Mouse (Mus musculus) thymus, adult 2 months (tissue): ENCODE measurements around the gene Acaca. TPM values are rescaled to one million over a fixed set of nuclear protein-coding genes. Genes with fewer than 3 reads are reported as not detected.
A peak's percentile ranks its signal among the peaks of the same experiment; 100 is the strongest.

Source experiments
- DNase-seq: peaks from one replicate; pipeline ENCODE4 v3.0.0; 2021
- H3K27ac ChIP-seq: fragments of 200-500 bp; 2 replicates; pipeline ENCODE4 v1.5.1; 2012; ENCODE audit warnings: low read length, control low read depth; ENCODE audit not compliant: control insufficient read depth, insufficient read depth
- H3K27me3 ChIP-seq: fragments of 200-500 bp; 2 replicates; pipeline ENCODE4 v1.6.1; 2012; ENCODE audit warnings: mild to moderate bottlenecking, low read length, moderate library complexity, mixed read lengths; ENCODE audit not compliant: control insufficient read depth, insufficient read depth
- H3K36me3 ChIP-seq: fragments of 200-500 bp; 2 replicates; pipeline ENCODE4 v1.6.1; 2012; ENCODE audit warnings: mild to moderate bottlenecking, low read length, moderate library complexity; ENCODE audit not compliant: control insufficient read depth, insufficient read depth
- H3K4me1 ChIP-seq: fragments of 200-500 bp; replicated peaks from 2 replicates; pipeline ENCODE4 v1.6.1; 2012; ENCODE audit warnings: low read length; ENCODE audit not compliant: control insufficient read depth, insufficient read depth
- H3K4me3 ChIP-seq: fragments of 200-500 bp; 2 replicates; pipeline ENCODE4 v1.5.1; 2012; ENCODE audit warnings: mild to moderate bottlenecking, low read length, control low read depth, moderate library complexity; ENCODE audit not compliant: control insufficient read depth, insufficient read depth
- CTCF ChIP-seq: fragments of 200-500 bp; IDR thresholded peaks from 2 replicates; pipeline ENCODE4 v1.5.1; 2012; ENCODE audit warnings: mild to moderate bottlenecking, control low read depth, low read length, moderate library complexity, borderline replicate concordance; ENCODE audit not compliant: control insufficient read depth, poor library complexity, insufficient read depth; ENCODE audit errors: extremely low read depth
- POLR2A ChIP-seq: fragments of 200-500 bp; IDR thresholded peaks from 2 replicates; pipeline ENCODE4 v1.6.1; 2012; ENCODE audit warnings: mild to moderate bottlenecking, low read length, control low read depth, moderate library complexity; ENCODE audit not compliant: control insufficient read depth, poor library complexity, insufficient read depth; ENCODE audit errors: extremely low read depth
- WGBS: fragments of 180-500 bp; shearing (Covaris S2); methylation state at CpG from one replicate; pipeline ENCODE4 v1.1.7; 2018; 5-methylcytosine and 5-hydroxymethylcytosine counted together
- polyA plus RNA-seq: library from polyadenylated mRNA; depleted of rRNA; stranded (reverse); fragments of >200 nt; gene quantifications from 2 replicates; pipeline ENCODE4 v1.2.3, GENCODE M21; 2012

The Acaca gene
- polyA plus RNA-seq, 1 experiment: 25.3 TPM

DNA sequence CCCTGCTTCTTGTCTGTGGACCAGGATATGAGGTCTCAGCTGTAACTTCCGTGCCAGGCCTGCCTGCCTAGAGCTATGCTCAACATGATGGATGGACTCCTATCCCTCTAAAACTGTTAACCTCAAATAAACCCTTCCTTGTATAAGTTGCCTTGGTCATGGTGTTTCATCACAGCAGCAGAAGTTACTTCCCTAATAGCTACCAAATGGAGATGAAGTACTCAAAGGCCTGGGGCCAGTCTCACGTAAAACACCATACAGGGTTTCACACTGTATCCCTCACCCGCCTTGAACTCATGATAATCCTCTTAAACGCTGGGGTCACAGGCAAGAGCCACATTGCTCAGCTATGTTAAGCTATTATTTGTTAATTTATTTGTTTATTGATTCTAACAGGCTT is 12.0 kb upstream of the Acaca start:
- Histone ChIP-seq H3K27me3 (no peaks in the 10 kb centered on the region), H3K36me3 (0 out of 2 replicates have a peak, but pooled peaks cover 11% of the 10 kb centered on the region), H3K4me1 (no peaks in the 10 kb centered on the region), H3K27ac (no peak overlapping the region), H3K4me3 (no peak overlapping the region)
- no peak for TF ChIP-seq POLR2A
- TF ChIP-seq CTCF: no peak
- no peak for DNase-seq
- WGBS: 94% methylated on average over 4 of the region's 4 CpGs

DNA sequence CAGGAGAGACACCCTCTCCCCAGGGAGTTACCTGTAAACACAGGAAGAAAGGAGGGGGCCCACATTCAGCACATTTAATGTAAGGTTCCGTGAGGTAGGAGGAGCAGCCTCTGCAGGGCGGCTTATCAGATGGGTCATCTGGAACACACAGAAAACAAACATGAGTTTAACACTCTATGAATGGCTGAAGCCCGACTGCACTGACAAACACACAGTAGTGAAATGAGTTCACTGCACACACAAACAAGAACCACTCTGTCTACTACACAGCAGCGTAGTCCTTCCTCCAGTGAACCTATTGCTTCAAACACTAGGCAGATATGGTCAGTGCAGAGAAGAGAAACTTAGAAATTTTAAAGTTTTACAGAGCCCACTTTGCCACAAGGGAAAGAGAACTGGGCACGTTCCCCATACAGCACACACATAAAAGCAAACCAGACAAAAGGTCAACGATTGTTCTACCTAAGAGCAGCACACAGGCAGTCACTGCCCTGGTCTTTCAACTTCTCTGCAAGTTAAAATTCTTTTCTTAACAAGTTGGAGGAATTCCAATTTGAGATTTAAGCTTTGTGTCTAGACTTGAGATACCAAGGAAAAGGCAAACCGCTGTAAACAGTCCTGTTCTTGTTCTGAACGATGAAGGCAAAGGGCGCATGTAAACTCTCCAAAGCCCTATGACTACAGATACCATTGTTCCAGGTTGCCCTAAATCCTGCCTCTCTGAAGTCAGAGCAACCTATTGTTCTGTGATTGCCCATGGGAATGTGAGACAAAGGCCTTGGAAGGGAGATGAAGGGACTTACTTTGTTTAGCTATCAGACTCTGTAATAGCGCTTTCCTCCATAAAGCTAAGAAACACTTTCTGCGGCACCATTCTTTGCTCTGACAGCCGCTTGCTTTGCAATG is 8.2 kb upstream of the Acaca start:
- no peaks in the 10 kb centered on the region for H3K27me3 ChIP-seq
- no peak overlapping the region for H3K27ac ChIP-seq
- H3K4me3 ChIP-seq: no peak overlapping the region
- H3K36me3 ChIP-seq: 0 out of 2 replicates have a peak, but pooled peaks cover 11% of the 10 kb centered on the region
- WGBS: 93% methylated on average over 12 of the region's 12 CpGs
- H3K4me1 ChIP-seq: no peaks in the 10 kb centered on the region
- no peak for DNase-seq
- TF ChIP-seq CTCF (no peak), POLR2A (no peak)

DNA sequence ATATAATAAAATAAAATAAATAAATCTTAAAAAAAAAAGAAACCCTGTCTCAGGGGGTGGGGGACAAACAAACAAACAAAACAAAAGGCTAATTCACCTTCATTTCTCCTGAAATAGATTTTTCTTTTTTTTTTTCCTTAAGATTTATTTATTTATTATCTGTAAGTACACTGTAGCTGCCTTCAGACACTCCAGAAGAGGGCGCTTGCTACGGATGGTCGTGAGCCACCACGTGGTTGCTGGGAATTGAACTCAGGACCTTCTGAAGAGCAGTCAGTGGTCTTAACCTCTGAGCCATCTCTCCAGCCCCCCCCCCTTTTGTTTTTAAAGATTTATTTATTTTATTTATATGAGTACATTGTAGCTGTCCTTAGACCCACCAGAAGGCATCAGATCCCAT is 1.5 kb upstream of the Acaca start:
- no peaks in the 10 kb centered on the region for H3K36me3 ChIP-seq
- H3K4me3 ChIP-seq: no peak overlapping the region
- DNase-seq: no peak
- peaks cover 4% of the 10 kb centered on the region for H3K4me1 ChIP-seq
- WGBS: 77% methylated on average over 4 of the region's 4 CpGs
- no peaks in the 10 kb centered on the region for H3K27me3 ChIP-seq
- H3K27ac ChIP-seq: no peak overlapping the region
- TF ChIP-seq POLR2A: no peak
- no peak for TF ChIP-seq CTCF

- DNase-seq: no peak
- TF ChIP-seq POLR2A (no peak), CTCF (no peak)
- WGBS: 9% methylated on average over 11 of the region's 11 CpGs
- Histone ChIP-seq H3K4me3 (peak overlapping the region; percentile 66), H3K27me3 (no peaks in the 10 kb centered on the region), H3K4me1 (peaks cover 4% of the 10 kb centered on the region), H3K36me3 (no peaks in the 10 kb centered on the region), H3K27ac (no peak overlapping the region)
These were observed 320 bp downstream of the Acaca start for GRCm38 (mm10) chr11:84129799-84130185.

DNA sequence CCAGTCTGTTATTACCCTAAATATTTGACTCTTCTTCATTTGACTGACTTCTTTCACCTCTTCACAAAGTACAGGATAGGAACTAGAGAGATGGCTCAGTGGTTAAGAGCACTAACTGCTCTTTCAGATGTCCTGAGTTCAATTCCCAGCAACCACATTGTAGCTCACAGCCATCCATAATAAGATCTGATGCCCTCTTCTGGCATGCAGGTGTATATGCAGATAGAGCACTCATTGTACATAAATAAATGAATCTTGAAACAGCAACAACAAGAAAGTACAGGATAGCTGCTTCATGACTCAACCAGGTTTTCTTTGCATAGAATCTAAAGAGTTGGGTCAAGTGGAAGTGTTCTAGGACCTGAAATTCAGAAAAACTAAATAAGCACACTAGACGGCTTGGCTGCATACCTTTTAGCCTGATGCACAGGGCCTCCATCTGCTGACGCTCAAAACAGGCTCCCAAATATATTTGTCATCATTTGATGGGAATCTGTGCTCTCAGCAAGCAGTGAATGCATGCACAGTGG is 4.9 kb downstream of the Acaca start:
- Histone ChIP-seq H3K4me3 (no peak overlapping the region), H3K27ac (no peak overlapping the region), H3K27me3 (no peaks in the 10 kb centered on the region), H3K4me1 (peaks cover 4% of the 10 kb centered on the region), H3K36me3 (no peaks in the 10 kb centered on the region)
- WGBS: 98% methylated on average over 2 of the region's 2 CpGs
- DNase-seq: no peak
- TF ChIP-seq POLR2A (no peak), CTCF (no peak)

DNA sequence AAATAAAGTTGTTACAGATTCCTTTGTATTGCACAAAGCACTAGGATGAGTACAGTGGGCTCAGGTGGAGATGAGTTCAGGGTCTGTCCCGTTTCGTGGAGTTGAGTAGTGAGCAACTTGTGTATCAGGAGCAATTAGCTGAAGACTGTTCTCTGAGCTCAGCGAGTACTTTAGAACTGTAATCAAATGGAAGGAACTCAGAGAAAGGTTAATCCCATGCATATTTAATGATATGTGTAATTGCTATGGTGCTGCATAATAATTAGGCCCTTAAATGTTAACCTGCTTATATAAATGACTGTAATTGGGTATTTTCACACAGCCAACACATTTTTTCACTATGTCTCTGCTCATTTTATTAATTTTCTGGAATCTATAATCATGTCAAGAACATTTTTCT is 7.0 kb downstream of the Acaca start:
- no peak for TF ChIP-seq POLR2A
- TF ChIP-seq CTCF: no peak
- 92% methylated on average over 3 of the region's 3 CpGs for WGBS
- no peaks in the 10 kb centered on the region for H3K36me3 ChIP-seq
- no peak for DNase-seq
- no peak overlapping the region for H3K4me3 ChIP-seq
- H3K27me3 ChIP-seq: no peaks in the 10 kb centered on the region
- H3K4me1 ChIP-seq: no peaks in the 10 kb centered on the region
- H3K27ac ChIP-seq: no peak overlapping the region

- H3K4me3 ChIP-seq: no peak overlapping the region
- H3K27ac ChIP-seq: no peak overlapping the region
- TF ChIP-seq CTCF (no peak), POLR2A (no peak)
- 66% methylated on average over 2 of the region's 2 CpGs for WGBS
- no peaks in the 10 kb centered on the region for H3K4me1 ChIP-seq
- H3K27me3 ChIP-seq: no peaks in the 10 kb centered on the region
- peak; percentile 61 for DNase-seq
- no peaks in the 10 kb centered on the region for H3K36me3 ChIP-seq
These were observed 12.3 kb downstream of the Acaca start for GRCm38 (mm10) chr11:84141752-84142151.
